Mouse (Mus musculus) limb, embryonic 11.5 days (tissue): ENCODE measurements around the gene Bcdin3d. TPM values are rescaled to one million over a fixed set of nuclear protein-coding genes. Genes with fewer than 3 reads are reported as not detected.
A peak's percentile ranks its signal among the peaks of the same experiment; 100 is the strongest.

Experiments used
- ATAC-seq: fragments of 200-750 bp; cut with Nextera tagmentation; 2 replicates; pipeline ENCODE4 v1.8.0; 2017; ENCODE audit warnings: low read depth; ENCODE audit not compliant: insufficient number of reproducible peaks, low FRiP score, low TSS enrichment
- DNase-seq: peaks from one replicate; pipeline ENCODE4 v3.0.0-alpha.2; 2015; ENCODE audit warnings: low spot score
- H3K27ac ChIP-seq: fragments of 300-500 bp; sonication (generic); replicated peaks from 2 replicates; pipeline ENCODE4 v1.5.1; 2014; ENCODE audit warnings: low read depth, mild to moderate bottlenecking, low read length
- H3K27me3 ChIP-seq: fragments of 300-500 bp; sonication (generic); 2 replicates; pipeline ENCODE4 v1.6.1; 2014; ENCODE audit warnings: mild to moderate bottlenecking, low read length, mixed read lengths; ENCODE audit not compliant: control insufficient read depth, insufficient read depth
- H3K36me3 ChIP-seq: fragments of 300-500 bp; sonication (generic); 2 replicates; pipeline ENCODE4 v1.6.1; 2014; ENCODE audit warnings: mild to moderate bottlenecking, low read length, moderate library complexity, mixed read lengths; ENCODE audit not compliant: control insufficient read depth, insufficient read depth
- H3K4me1 ChIP-seq: fragments of 300-500 bp; sonication (generic); 2 replicates; pipeline ENCODE4 v1.6.1; 2014; ENCODE audit warnings: low read length, mixed read lengths; ENCODE audit not compliant: control insufficient read depth, insufficient read depth
- H3K4me2 ChIP-seq: fragments of 300-500 bp; sonication (generic); 2 replicates; pipeline ENCODE4 v1.6.1; 2014; ENCODE audit warnings: low read depth, mild to moderate bottlenecking, moderate library complexity; ENCODE audit not compliant: severe bottlenecking
- H3K4me3 ChIP-seq: fragments of 300-500 bp; sonication (generic); 2 replicates; pipeline ENCODE4 v1.5.1; 2014; ENCODE audit warnings: low read depth, low read length
- H3K9ac ChIP-seq: fragments of 300-500 bp; sonication (generic); 2 replicates; pipeline ENCODE4 v1.6.1; 2014; ENCODE audit warnings: mild to moderate bottlenecking, low read length
- H3K9me3 ChIP-seq: fragments of 300-500 bp; sonication (generic); 2 replicates; pipeline ENCODE4 v1.6.1; 2016; ENCODE audit warnings: low read length; ENCODE audit not compliant: control insufficient read depth
- WGBS: fragments of 180-500 bp; shearing (Covaris S2); extraction: QIAGEN DNeasy Blood & Tissue Kit; methylation state at CpG from one replicate; pipeline ENCODE4 v1.1.7; 2014; 5-methylcytosine and 5-hydroxymethylcytosine counted together
- polyA plus RNA-seq: library from polyadenylated mRNA; unstranded; fragments of >200 nt; fragmentation: Nextera tagmentation; extraction: Ambion mirVana; gene quantifications from 2 replicates; pipeline ENCODE4 v1.2.1, GENCODE M21; 2014

Gene Bcdin3d
- polyA plus RNA-seq, 1 experiment from 2014 or later = 17.8 TPM

- no peak overlapping the region for H3K4me3 ChIP-seq
- no peaks in the 10 kb centered on the region for H3K36me3 ChIP-seq
- ATAC-seq (no peak), DNase-seq (no peak)
- H3K9ac ChIP-seq = no peak overlapping the region
- 58% methylated on average over 12 of the region's 12 CpGs for WGBS
- H3K9me3 ChIP-seq = no peaks in the 10 kb centered on the region
- H3K4me1 ChIP-seq = peaks cover 13% of the 10 kb centered on the region
- no peak overlapping the region for H3K27ac ChIP-seq
- H3K27me3 ChIP-seq = peaks cover 5% of the 10 kb centered on the region; the same call in 1 of the 2 replicates
- H3K4me2 ChIP-seq = no peak overlapping the region
These were observed 23.2 kb upstream of the Bcdin3d start for GRCm38 (mm10) chr15:99497527-99498242.

DNA sequence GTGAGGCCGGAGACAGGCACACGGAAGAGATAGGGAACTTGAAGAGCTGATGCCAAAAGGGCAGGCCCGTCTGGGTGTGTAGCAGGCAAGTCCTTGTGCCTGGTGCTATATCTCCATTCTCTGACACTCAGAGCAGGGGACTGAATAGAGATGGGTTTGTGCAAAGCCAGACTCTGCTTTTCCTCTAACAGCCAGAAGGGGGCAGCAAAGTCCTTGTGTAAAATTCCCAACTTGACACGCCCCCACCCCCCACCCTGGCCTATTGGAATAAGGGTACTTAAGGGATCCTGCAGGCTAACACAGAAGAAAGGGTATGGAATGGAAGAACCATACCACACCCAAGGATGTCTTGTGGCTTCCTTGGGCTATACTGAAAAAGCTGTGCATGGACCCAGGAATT is 22.5 kb upstream of the Bcdin3d start:
- DNase-seq (peak; percentile 69), ATAC-seq (peak; percentile 23; the same call in 1 of the 2 replicates)
- no peak overlapping the region for H3K27ac ChIP-seq
- no peaks in the 10 kb centered on the region for H3K36me3 ChIP-seq
- H3K27me3 ChIP-seq = peaks cover 5% of the 10 kb centered on the region; the same call in 1 of the 2 replicates
- H3K9me3 ChIP-seq = no peaks in the 10 kb centered on the region
- H3K9ac ChIP-seq = no peak overlapping the region
- 9% methylated on average over 4 of the region's 4 CpGs for WGBS
- peaks cover 7% of the 10 kb centered on the region for H3K4me1 ChIP-seq
- H3K4me2 ChIP-seq = no peak overlapping the region
- no peak overlapping the region for H3K4me3 ChIP-seq

DNA sequence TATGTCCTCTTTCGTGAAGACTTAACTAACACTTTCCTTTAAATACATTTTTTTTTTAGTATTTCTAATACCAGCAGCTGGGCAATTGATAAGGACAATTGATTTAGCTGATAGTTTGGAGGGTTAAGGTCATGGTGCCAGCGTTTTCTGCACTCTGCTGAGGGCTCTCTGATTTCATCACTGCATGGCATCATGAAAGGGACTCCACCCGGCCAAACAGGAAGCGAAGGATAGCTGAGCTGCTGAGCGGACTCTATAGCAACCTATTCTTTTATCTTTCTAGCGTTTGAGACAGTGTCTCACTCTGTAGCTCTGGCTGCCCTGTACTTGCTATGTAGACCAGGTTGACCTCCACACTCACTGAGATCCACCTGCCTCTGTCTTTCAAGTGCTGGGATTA is 10.2 kb upstream of the Bcdin3d start:
- ATAC-seq (no peak), DNase-seq (no peak)
- Histone ChIP-seq H3K4me1 (no peaks in the 10 kb centered on the region), H3K4me2 (no peak overlapping the region), H3K36me3 (no peaks in the 10 kb centered on the region), H3K27ac (no peak overlapping the region), H3K27me3 (no peaks in the 10 kb centered on the region), H3K9me3 (no peaks in the 10 kb centered on the region), H3K9ac (no peak overlapping the region), H3K4me3 (no peak overlapping the region)
- WGBS = 81% methylated on average over 6 of the region's 6 CpGs

DNA sequence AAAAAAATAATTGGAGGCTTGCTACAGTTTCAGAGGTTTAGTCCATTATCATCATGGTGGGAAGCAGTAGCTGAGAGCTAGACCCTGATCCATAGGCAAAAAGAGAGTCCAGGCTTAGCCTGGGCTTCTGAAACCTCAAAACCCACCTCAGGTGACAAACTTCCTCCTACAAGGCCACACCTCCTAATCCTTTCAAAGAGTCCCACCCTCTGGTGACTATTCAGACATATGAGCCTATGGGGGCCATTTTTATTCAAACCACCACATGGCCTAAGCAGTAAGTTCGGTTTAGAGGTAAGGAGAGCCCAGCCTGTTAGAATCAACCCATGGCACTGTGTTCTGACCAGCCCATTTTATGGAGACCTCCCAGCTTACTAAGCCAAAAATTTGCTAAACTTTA is 1.3 kb upstream of the Bcdin3d start:
- no peaks in the 10 kb centered on the region for H3K36me3 ChIP-seq
- H3K27ac ChIP-seq = no peak overlapping the region
- ATAC-seq (no peak), DNase-seq (no peak)
- no peak overlapping the region for H3K9ac ChIP-seq
- H3K9me3 ChIP-seq = no peaks in the 10 kb centered on the region; the same call in 1 of the 2 replicates
- H3K4me3 ChIP-seq = no peak overlapping the region
- no peaks in the 10 kb centered on the region for H3K4me1 ChIP-seq
- no peak overlapping the region for H3K4me2 ChIP-seq
- WGBS = 78% methylated on average over 1 of the region's 1 CpGs
- no peaks in the 10 kb centered on the region for H3K27me3 ChIP-seq

DNA sequence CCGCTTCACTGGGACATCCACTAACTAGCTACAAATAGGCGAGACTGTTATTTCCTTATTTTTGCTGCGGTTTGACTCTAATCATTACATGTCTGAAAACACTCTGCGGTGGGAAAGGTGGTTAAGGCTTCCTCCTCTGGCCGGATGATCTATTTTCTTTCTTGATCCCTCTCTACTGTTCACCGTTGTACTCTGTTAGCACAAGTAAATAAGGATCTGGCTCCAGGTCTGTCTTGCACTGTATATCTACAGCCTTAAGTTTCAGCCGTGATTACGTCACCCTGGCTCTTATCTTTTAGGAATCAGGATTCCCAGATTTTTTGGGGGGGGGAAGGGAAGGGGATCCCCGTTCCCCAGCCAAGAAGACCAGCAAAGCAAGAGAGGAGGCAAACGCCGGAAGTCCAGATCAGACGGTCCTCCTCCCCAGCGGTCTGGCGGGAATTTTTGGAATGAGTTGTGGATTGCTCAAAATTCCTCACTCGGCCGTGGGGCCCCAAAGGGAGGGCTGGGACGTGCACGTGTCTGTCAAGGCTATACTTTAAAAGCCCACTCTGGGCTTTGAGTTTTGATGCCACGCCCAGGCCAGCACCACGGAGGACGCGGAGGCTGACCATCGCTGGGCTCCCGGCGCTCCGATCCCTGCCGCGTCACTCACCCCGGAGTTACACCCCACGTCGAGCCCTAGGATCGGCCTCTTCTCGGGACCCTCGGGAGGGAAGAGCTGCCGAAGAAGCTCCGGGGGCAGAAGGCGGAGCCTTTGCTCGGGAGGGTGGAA is 542 bp downstream of the Bcdin3d start:
- DNase-seq = peak; percentile 76

DNA sequence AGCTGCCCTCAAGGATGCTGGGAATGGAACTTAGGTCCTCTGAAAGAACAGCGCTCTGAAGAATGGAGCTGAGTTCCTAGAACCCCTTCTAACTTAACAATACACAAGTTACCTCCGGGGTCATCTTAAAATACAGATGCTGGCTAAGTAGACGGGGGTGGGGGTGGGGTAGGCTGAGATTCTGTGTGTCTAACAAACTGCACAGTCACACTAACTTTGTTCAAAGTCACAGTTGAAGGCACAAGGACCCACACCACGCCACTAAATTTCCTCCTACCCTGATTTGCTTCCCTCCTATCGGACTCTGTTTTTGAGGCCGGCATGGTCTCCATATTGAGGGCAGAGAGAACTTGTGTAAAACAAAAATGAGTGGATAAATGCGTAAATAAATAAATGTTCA is 1.6 kb downstream of the Bcdin3d start:
- H3K4me3 ChIP-seq = no peak overlapping the region
- ATAC-seq = no peak
- H3K27ac ChIP-seq = no peak overlapping the region
- no peak for DNase-seq
- 92% methylated on average over 7 of the region's 7 CpGs for WGBS
- no peak overlapping the region for H3K4me2 ChIP-seq
- no peak overlapping the region for H3K9ac ChIP-seq
- H3K9me3 ChIP-seq = no peaks in the 10 kb centered on the region; the same call in 1 of the 2 replicates
- no peaks in the 10 kb centered on the region for H3K27me3 ChIP-seq
- H3K4me1 ChIP-seq = no peaks in the 10 kb centered on the region
- peaks cover 4% of the 10 kb centered on the region; the same call in 1 of the 2 replicates for H3K36me3 ChIP-seq

More for the DNA sequence above, 542 bp downstream of the Bcdin3d start:
- H3K4me1 ChIP-seq = no peaks in the 10 kb centered on the region
- peak; percentile 71 for ATAC-seq
- peak overlapping the region; percentile 79 for H3K4me2 ChIP-seq
- H3K27me3 ChIP-seq = no peaks in the 10 kb centered on the region
- H3K4me3 ChIP-seq = peak overlapping the region; percentile 71
- WGBS = 6% methylated on average over 38 of the region's 38 CpGs
- peaks cover 4% of the 10 kb centered on the region; the same call in 1 of the 2 replicates for H3K36me3 ChIP-seq
- H3K9ac ChIP-seq = peak overlapping the region; percentile 81
- H3K9me3 ChIP-seq = no peaks in the 10 kb centered on the region; the same call in 1 of the 2 replicates
- peak overlapping the region; percentile 68 for H3K27ac ChIP-seq

DNA sequence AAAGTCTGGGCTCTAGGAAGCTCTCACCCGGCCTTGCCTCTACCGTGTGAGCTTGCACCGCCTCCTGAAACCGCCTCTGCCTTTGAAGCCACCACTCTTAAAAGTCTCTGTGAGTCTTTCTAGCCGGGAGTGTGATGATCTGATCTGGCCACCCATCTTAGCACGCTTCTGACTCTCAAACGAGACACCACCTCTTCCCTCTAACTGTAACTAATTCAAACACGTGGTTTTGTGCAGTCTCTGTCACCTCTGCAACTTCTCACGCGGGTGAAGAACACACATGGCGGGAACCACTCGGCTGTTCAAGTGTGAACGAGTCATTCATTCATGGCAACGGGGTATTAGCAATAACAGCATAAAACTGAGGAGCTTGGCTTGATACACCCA is 2.9 kb downstream of the Bcdin3d start:
- 74% methylated on average over 14 of the region's 14 CpGs for WGBS
- H3K4me2 ChIP-seq = no peak overlapping the region
- H3K9ac ChIP-seq = no peak overlapping the region
- ATAC-seq = no peak
- no peak overlapping the region for H3K4me3 ChIP-seq
- H3K27ac ChIP-seq = no peak overlapping the region
- H3K9me3 ChIP-seq = no peaks in the 10 kb centered on the region; the same call in 1 of the 2 replicates
- H3K27me3 ChIP-seq = no peaks in the 10 kb centered on the region
- DNase-seq = no peak
- no peaks in the 10 kb centered on the region for H3K4me1 ChIP-seq
- peaks cover 4% of the 10 kb centered on the region; the same call in 1 of the 2 replicates for H3K36me3 ChIP-seq

GRCm38 (mm10) chr15:99470971-99471676 is 3.4 kb downstream of the Bcdin3d start:
- DNase-seq = peak; percentile 61
- H3K36me3 ChIP-seq = peaks cover 4% of the 10 kb centered on the region; the same call in 1 of the 2 replicates
- no peak overlapping the region for H3K4me3 ChIP-seq
- WGBS = 69% methylated on average over 17 of the region's 17 CpGs
- no peak overlapping the region for H3K9ac ChIP-seq
- no peak for ATAC-seq
- H3K4me2 ChIP-seq = no peak overlapping the region
- H3K4me1 ChIP-seq = no peaks in the 10 kb centered on the region
- no peaks in the 10 kb centered on the region for H3K27me3 ChIP-seq
- no peaks in the 10 kb centered on the region; the same call in 1 of the 2 replicates for H3K9me3 ChIP-seq
- no peak overlapping the region for H3K27ac ChIP-seq
